Mouse (Mus musculus): Measurements from ENCODE around the gene Epb41. TPM values are rescaled to one million over a fixed set of nuclear protein-coding genes. Genes with fewer than 3 reads are reported as not detected.

Epb41 gene
- polyA plus RNA-seq (2014; fragmentation: Nextera tagmentation; extraction: Ambion mirVana), result 208 and 223 TPM in 2 replicates

DNA sequence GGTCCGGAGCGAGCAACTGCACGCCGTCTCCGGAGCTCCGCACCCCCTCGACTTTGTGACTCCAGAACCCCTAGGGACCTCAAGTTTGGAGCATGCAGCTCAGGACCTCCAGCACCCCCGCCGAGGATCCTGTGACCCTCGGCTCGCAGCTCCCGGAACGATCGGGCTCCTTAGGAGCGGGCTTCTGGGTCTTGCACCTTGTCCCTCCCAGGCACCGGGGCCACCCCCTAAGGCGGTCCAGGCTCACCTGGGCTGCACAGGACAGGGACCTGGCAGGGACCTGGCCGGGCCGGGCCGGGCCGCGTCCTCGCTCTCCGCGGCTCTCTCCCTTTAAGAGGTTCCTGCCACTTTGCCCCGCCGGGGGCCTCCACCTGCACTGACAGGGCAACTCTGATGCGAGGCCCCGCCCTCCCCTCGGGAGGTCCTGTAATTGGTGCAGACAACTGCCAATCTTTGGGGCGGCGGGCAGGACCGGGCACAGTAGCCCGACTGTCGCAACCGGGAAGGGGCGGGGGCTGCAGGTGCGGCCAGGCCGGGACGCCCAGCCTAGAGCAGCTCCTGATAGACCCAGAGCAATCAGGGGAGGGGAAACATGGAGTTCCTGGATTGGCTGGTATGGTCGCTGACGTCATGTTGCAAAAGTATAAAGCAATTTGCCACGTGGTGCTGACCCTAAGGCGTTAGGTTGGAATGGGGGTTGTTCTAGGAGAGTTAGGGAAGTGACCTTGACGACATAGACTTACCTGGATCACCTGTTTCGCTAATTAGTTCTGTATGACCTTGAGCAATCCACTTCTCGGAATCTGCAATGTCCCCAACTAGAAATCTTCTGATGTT is at the start of gene Epb41:
Epb41 (minus strand) TSS at position 389 of the 837 bp plus-strand sequence.
- peak within 1 kb of the TSS; percentile 77 for H3K9ac ChIP-seq (ENCODE audit: low read depth, low read length)
- H3K4me1 ChIP-seq (replicated peaks; ENCODE audit: control insufficient read depth, insufficient read depth, low read length), result peaks cover 4% of the 10 kb centered on the region; the same call in 1 of the 2 replicates
- ATAC-seq (ENCODE audit: low FRiP score), result peak; percentile 96
- DNase-seq (ENCODE audit: low spot score), result peak; percentile 94
- H3K4me3 ChIP-seq (ENCODE audit: low read depth, low read length), result peak within 1 kb of the TSS; percentile 80
- H3K27ac ChIP-seq (ENCODE audit: low read depth, low read length), result no peak within 1 kb of the TSS; the same call in 1 of the 2 replicates
- H3K9me3 ChIP-seq (ENCODE audit: control insufficient read depth, low read length), result no peaks in the 10 kb centered on the region
- WGBS, result 2% methylated on average over 47 of the region's 47 CpGs
- H3K36me3 ChIP-seq (ENCODE audit: control insufficient read depth, insufficient read depth, low read length), result no peaks in the 10 kb centered on the region
- peaks cover 3% of the 10 kb centered on the region; the same call in 1 of the 2 replicates for H3K27me3 ChIP-seq (ENCODE audit: control insufficient read depth, insufficient read depth, low read length)
- H3K4me2 ChIP-seq (replicated peaks; ENCODE audit: low read depth, low read length), result peak within 1 kb of the TSS; percentile 99

DNA sequence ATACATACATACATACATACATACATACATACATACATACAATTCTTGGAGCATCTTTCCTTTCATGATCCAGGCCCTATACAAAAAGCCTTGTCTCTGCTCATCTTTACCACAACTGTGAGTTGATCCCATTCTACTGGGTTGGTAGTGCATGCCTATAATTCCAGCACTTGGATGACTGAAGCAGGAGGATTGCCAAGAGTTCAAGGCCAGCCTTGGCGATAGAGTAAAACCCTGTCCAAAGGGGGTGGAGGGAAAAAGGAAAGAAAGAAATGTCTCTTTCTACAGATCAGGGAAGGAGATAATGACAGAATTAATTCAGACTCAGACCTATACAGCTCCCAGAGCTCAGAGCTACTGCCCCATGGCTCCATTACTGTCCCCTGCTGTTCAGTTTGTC is 48.0 kb upstream of the Epb41 start:
- no peaks in the 10 kb centered on the region for H3K4me1 ChIP-seq (replicated peaks; ENCODE audit: control insufficient read depth, insufficient read depth, low read length)
- DNase-seq (ENCODE audit: low spot score) (no peak), ATAC-seq (ENCODE audit: low FRiP score) (no peak)
- no peak overlapping the region for H3K9ac ChIP-seq (ENCODE audit: low read depth, low read length)
- 95% methylated on average over 1 of the region's 1 CpGs for WGBS
- H3K27ac ChIP-seq (ENCODE audit: low read depth, low read length), result no peak overlapping the region
- H3K9me3 ChIP-seq (ENCODE audit: control insufficient read depth, low read length), result no peaks in the 10 kb centered on the region
- no peak overlapping the region for H3K4me2 ChIP-seq (replicated peaks; ENCODE audit: low read depth, low read length)
- H3K27me3 ChIP-seq (ENCODE audit: control insufficient read depth, insufficient read depth, low read length), result no peaks in the 10 kb centered on the region
- H3K36me3 ChIP-seq (ENCODE audit: control insufficient read depth, insufficient read depth, low read length), result no peaks in the 10 kb centered on the region
- H3K4me3 ChIP-seq (ENCODE audit: low read depth, low read length), result no peak overlapping the region

- Histone ChIP-seq H3K9me3 (ENCODE audit: control insufficient read depth, low read length) (no peaks in the 10 kb centered on the region), H3K36me3 (ENCODE audit: control insufficient read depth, insufficient read depth, low read length) (no peaks in the 10 kb centered on the region), H3K4me2 (replicated peaks; ENCODE audit: low read depth, low read length) (no peak overlapping the region), H3K27me3 (ENCODE audit: control insufficient read depth, insufficient read depth, low read length) (no peaks in the 10 kb centered on the region), H3K27ac (ENCODE audit: low read depth, low read length) (no peak overlapping the region), H3K9ac (ENCODE audit: low read depth, low read length) (no peak overlapping the region), H3K4me3 (ENCODE audit: low read depth, low read length) (no peak overlapping the region), H3K4me1 (replicated peaks; ENCODE audit: control insufficient read depth, insufficient read depth, low read length) (no peaks in the 10 kb centered on the region)
- ATAC-seq (ENCODE audit: low FRiP score) (no peak), DNase-seq (ENCODE audit: low spot score) (no peak)
- 82% methylated on average over 5 of the region's 5 CpGs for WGBS
Observed at GRCm38 (mm10) chr4:132121674-132122073, 46.6 kb upstream of the Epb41 start.

DNA sequence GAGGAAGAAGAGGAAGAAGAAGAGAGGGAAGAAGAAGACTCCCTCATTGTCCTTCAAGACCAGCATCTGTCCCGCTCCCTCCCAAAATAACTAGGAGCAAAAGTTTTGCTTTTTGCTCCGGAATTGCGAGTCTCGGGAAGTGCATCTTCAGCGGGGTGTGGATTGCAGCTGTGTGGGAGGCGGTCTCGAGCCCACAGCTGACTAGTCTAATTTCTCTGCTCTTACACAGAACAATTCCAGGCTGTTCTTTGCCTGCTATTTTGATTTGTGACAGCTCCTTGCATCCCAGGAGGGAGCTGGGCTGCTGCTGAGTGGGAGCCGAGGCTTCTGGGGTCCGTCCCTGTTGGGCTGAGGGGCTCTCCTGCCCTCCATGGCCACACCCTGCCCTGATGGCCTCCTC is 44.4 kb upstream of the Epb41 start:
- Histone ChIP-seq H3K4me3 (ENCODE audit: low read depth, low read length) (no peak overlapping the region), H3K4me1 (replicated peaks; ENCODE audit: control insufficient read depth, insufficient read depth, low read length) (no peaks in the 10 kb centered on the region), H3K27me3 (ENCODE audit: control insufficient read depth, insufficient read depth, low read length) (no peaks in the 10 kb centered on the region), H3K27ac (ENCODE audit: low read depth, low read length) (no peak overlapping the region), H3K4me2 (replicated peaks; ENCODE audit: low read depth, low read length) (no peak overlapping the region), H3K9me3 (ENCODE audit: control insufficient read depth, low read length) (no peaks in the 10 kb centered on the region), H3K9ac (ENCODE audit: low read depth, low read length) (no peak overlapping the region), H3K36me3 (ENCODE audit: control insufficient read depth, insufficient read depth, low read length) (no peaks in the 10 kb centered on the region)
- WGBS, result 67% methylated on average over 9 of the region's 9 CpGs
- DNase-seq (ENCODE audit: low spot score) (no peak), ATAC-seq (ENCODE audit: low FRiP score) (no peak)

DNA sequence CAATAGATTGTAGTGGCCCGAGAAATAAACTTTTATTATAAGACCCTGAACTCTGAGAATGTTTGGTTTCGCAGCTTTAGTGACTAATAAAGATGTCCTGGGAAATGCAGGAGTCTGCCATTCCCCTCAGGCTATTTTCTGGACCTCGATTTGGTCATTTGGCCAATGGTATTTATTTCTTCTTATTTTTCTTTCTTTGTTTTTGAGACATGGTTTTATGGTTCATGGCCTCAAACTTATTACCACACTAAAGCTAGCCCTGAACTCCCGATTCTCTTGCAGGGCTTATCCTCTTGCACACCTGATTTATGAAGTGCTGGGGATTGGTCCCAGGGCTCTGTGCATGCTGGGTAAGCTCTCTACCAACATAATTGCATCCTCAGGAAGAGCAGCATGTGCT is 41.2 kb upstream of the Epb41 start:
- Histone ChIP-seq H3K9ac (ENCODE audit: low read depth, low read length) (no peak overlapping the region), H3K36me3 (ENCODE audit: control insufficient read depth, insufficient read depth, low read length) (no peaks in the 10 kb centered on the region), H3K4me3 (ENCODE audit: low read depth, low read length) (no peak overlapping the region), H3K27me3 (ENCODE audit: control insufficient read depth, insufficient read depth, low read length) (no peaks in the 10 kb centered on the region), H3K4me2 (replicated peaks; ENCODE audit: low read depth, low read length) (no peak overlapping the region), H3K9me3 (ENCODE audit: control insufficient read depth, low read length) (no peaks in the 10 kb centered on the region), H3K4me1 (replicated peaks; ENCODE audit: control insufficient read depth, insufficient read depth, low read length) (no peaks in the 10 kb centered on the region), H3K27ac (ENCODE audit: low read depth, low read length) (no peak overlapping the region)
- DNase-seq (ENCODE audit: low spot score) (no peak), ATAC-seq (ENCODE audit: low FRiP score) (no peak)
- WGBS, result 91% methylated on average over 4 of the region's 4 CpGs

GRCm38 (mm10) chr4:132113411-132114095 is 38.4 kb upstream of the Epb41 start:
- H3K27ac ChIP-seq (ENCODE audit: low read depth, low read length), result no peak overlapping the region
- DNase-seq (ENCODE audit: low spot score), result peak; percentile 46
- H3K27me3 ChIP-seq (ENCODE audit: control insufficient read depth, insufficient read depth, low read length), result no peaks in the 10 kb centered on the region
- ATAC-seq (ENCODE audit: low FRiP score), result peak; percentile 47; the same call in 1 of the 2 replicates
- H3K4me1 ChIP-seq (replicated peaks; ENCODE audit: control insufficient read depth, insufficient read depth, low read length), result peaks cover 2% of the 10 kb centered on the region; the same call in 1 of the 2 replicates
- H3K4me2 ChIP-seq (replicated peaks; ENCODE audit: low read depth, low read length), result peak overlapping the region; percentile 43
- no peaks in the 10 kb centered on the region for H3K9me3 ChIP-seq (ENCODE audit: control insufficient read depth, low read length)
- WGBS, result 39% methylated on average over 53 of the region's 53 CpGs
- H3K9ac ChIP-seq (ENCODE audit: low read depth, low read length), result peak overlapping the region; percentile 44
- peak overlapping the region; percentile 24 for H3K4me3 ChIP-seq (ENCODE audit: low read depth, low read length)
- no peaks in the 10 kb centered on the region for H3K36me3 ChIP-seq (ENCODE audit: control insufficient read depth, insufficient read depth, low read length)

DNA sequence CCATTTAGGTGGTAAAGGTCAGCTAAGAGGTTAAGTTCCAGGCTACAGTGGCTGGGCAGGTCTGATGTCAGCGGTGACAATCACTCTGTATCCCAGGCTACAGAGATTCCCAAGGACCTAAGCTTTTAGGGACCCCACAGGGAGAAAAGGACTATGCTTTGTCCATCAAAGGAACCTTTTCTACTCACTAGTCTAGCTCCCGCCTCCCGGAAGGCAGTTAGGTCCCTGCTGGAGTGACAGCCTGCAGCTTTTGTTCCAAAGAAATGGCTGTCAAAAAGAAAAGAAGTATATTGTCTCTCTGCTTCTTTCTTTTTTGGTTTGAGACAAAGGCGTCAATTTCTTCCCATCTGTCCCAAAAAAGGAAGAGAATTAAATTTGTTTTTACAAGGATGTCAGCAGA is 36.1 kb upstream of the Epb41 start:
- no peaks in the 10 kb centered on the region for H3K27me3 ChIP-seq (ENCODE audit: control insufficient read depth, insufficient read depth, low read length)
- H3K9ac ChIP-seq (ENCODE audit: low read depth, low read length), result no peak overlapping the region
- no peak overlapping the region for H3K4me3 ChIP-seq (ENCODE audit: low read depth, low read length)
- H3K9me3 ChIP-seq (ENCODE audit: control insufficient read depth, low read length), result no peaks in the 10 kb centered on the region
- ATAC-seq (ENCODE audit: low FRiP score) (no peak), DNase-seq (ENCODE audit: low spot score) (peak; percentile 28)
- 34% methylated on average over 4 of the region's 4 CpGs for WGBS
- H3K4me1 ChIP-seq (replicated peaks; ENCODE audit: control insufficient read depth, insufficient read depth, low read length), result peaks cover 2% of the 10 kb centered on the region; the same call in 1 of the 2 replicates
- no peak overlapping the region for H3K4me2 ChIP-seq (replicated peaks; ENCODE audit: low read depth, low read length)
- H3K36me3 ChIP-seq (ENCODE audit: control insufficient read depth, insufficient read depth, low read length), result no peaks in the 10 kb centered on the region
- H3K27ac ChIP-seq (ENCODE audit: low read depth, low read length), result no peak overlapping the region

DNA sequence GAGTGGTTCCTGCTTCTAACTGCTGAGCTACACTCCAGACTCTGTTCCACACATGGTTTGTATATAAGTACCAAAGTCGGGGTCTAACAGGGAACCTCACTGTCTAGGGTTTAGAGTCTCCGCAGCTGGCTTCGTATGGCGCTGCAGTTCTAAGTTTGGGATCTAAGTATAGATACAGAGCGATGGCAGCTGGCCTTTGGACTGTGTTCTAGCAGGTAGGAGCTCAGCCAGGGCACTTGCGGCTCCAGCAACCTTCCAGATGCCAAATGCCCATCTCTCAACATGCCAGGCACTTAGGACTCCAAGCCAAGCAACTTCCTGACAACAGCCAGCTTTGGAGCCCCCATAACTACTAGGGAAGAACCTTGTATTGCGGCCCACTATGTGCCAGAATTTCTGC is 33.1 kb upstream of the Epb41 start:
- no peak overlapping the region for H3K4me2 ChIP-seq (replicated peaks; ENCODE audit: low read depth, low read length)
- 93% methylated on average over 7 of the region's 7 CpGs for WGBS
- no peaks in the 10 kb centered on the region for H3K36me3 ChIP-seq (ENCODE audit: control insufficient read depth, insufficient read depth, low read length)
- ATAC-seq (ENCODE audit: low FRiP score) (no peak), DNase-seq (ENCODE audit: low spot score) (no peak)
- no peak overlapping the region for H3K9ac ChIP-seq (ENCODE audit: low read depth, low read length)
- H3K27ac ChIP-seq (ENCODE audit: low read depth, low read length), result no peak overlapping the region
- H3K27me3 ChIP-seq (ENCODE audit: control insufficient read depth, insufficient read depth, low read length), result no peaks in the 10 kb centered on the region
- peaks cover 2% of the 10 kb centered on the region; the same call in 1 of the 2 replicates for H3K4me1 ChIP-seq (replicated peaks; ENCODE audit: control insufficient read depth, insufficient read depth, low read length)
- no peak overlapping the region for H3K4me3 ChIP-seq (ENCODE audit: low read depth, low read length)
- no peaks in the 10 kb centered on the region for H3K9me3 ChIP-seq (ENCODE audit: control insufficient read depth, low read length)

Measured in hindbrain, embryonic 11.5 days (tissue).